Mouse (Mus musculus) liver, embryonic 16.5 days (tissue): Measurements from ENCODE around the gene Gabarapl2. TPM values are rescaled to one million over a fixed set of nuclear protein-coding genes. Genes with fewer than 3 reads are reported as not detected.

Experiments used
- ATAC-seq: fragments of 200-750 bp; cut with Nextera tagmentation; 2 replicates; pipeline ENCODE4 v1.8.0; 2017; ENCODE audit warnings: low read depth, mild to moderate bottlenecking, moderate number of reproducible peaks, moderate library complexity
- H3K27ac ChIP-seq: fragments of 300-500 bp; sonication (generic); 2 replicates; pipeline ENCODE4 v1.5.1; 2014; ENCODE audit warnings: mild to moderate bottlenecking, low read length
- H3K27me3 ChIP-seq: fragments of 300-500 bp; sonication (generic); 2 replicates; pipeline ENCODE4 v1.6.1; 2014; ENCODE audit warnings: low read depth, low read length, mixed read lengths; ENCODE audit not compliant: control insufficient read depth, insufficient read depth
- H3K36me3 ChIP-seq: fragments of 300-500 bp; sonication (generic); 2 replicates; pipeline ENCODE4 v1.6.1; 2014; ENCODE audit warnings: mild to moderate bottlenecking; ENCODE audit not compliant: control insufficient read depth, insufficient read depth
- H3K4me1 ChIP-seq: fragments of 300-500 bp; sonication (generic); 2 replicates; pipeline ENCODE4 v1.6.1; 2014; ENCODE audit warnings: low read depth, low read length, mixed read lengths; ENCODE audit not compliant: control insufficient read depth
- H3K4me2 ChIP-seq: fragments of 300-500 bp; sonication (generic); 2 replicates; pipeline ENCODE4 v1.6.1; 2014; ENCODE audit warnings: low read depth, low read length, mixed read lengths
- H3K4me3 ChIP-seq: fragments of 300-500 bp; sonication (generic); 2 replicates; pipeline ENCODE4 v1.5.1; 2014; ENCODE audit warnings: low read depth, mild to moderate bottlenecking, low read length
- H3K9ac ChIP-seq: fragments of 300-500 bp; sonication (generic); 2 replicates; pipeline ENCODE4 v1.6.1; 2014; ENCODE audit warnings: low read depth, low read length
- H3K9me3 ChIP-seq: fragments of 300-500 bp; sonication (generic); replicated peaks from 2 replicates; pipeline ENCODE4 v1.6.1; 2016; ENCODE audit warnings: low read length; ENCODE audit not compliant: control insufficient read depth
- WGBS: fragments of 180-500 bp; shearing (Covaris S2); extraction: QIAGEN DNeasy Blood & Tissue Kit; methylation state at CpG from one replicate; pipeline ENCODE4 v1.1.7; 2014; ENCODE audit not compliant: insufficient replicate concordance; 5-methylcytosine and 5-hydroxymethylcytosine counted together
- polyA plus RNA-seq: library from polyadenylated mRNA; unstranded; fragments of >200 nt; fragmentation: Nextera tagmentation; extraction: Ambion mirVana; gene quantifications from 2 replicates; pipeline ENCODE4 v1.2.1, GENCODE M21; 2015

Gabarapl2 gene
- polyA plus RNA-seq, 1 experiment from 2014 or later: 195 TPM

GRCm38 (mm10) chr8:111943544-111943943 is 3.0 kb downstream of the Gabarapl2 start:
- no peak overlapping the region for H3K27ac ChIP-seq
- H3K4me1 ChIP-seq: peaks cover 16% of the 10 kb centered on the region
- H3K9ac ChIP-seq: no peak overlapping the region
- 84% methylated on average over 2 of the region's 2 CpGs for WGBS
- no peak overlapping the region for H3K4me3 ChIP-seq
- H3K9me3 ChIP-seq: no peaks in the 10 kb centered on the region
- no peak overlapping the region for H3K4me2 ChIP-seq
- peaks cover 28% of the 10 kb centered on the region for H3K36me3 ChIP-seq
- no peak for ATAC-seq
- no peaks in the 10 kb centered on the region for H3K27me3 ChIP-seq

GRCm38 (mm10) chr8:111947144-111947543 is 6.6 kb downstream of the Gabarapl2 start:
- ATAC-seq: no peak
- H3K27ac ChIP-seq: no peak overlapping the region
- H3K9me3 ChIP-seq: no peaks in the 10 kb centered on the region
- WGBS: 72% methylated on average over 2 of the region's 2 CpGs
- no peaks in the 10 kb centered on the region for H3K4me1 ChIP-seq
- no peak overlapping the region for H3K4me2 ChIP-seq
- H3K36me3 ChIP-seq: peaks cover 30% of the 10 kb centered on the region
- H3K9ac ChIP-seq: no peak overlapping the region
- H3K4me3 ChIP-seq: no peak overlapping the region
- no peaks in the 10 kb centered on the region for H3K27me3 ChIP-seq

GRCm38 (mm10) chr8:111947954-111948353 is 7.5 kb downstream of the Gabarapl2 start:
- peaks cover 31% of the 10 kb centered on the region for H3K36me3 ChIP-seq

GRCm38 (mm10) chr8:111950846-111951245 is 10.3 kb downstream of the Gabarapl2 start:
- Histone ChIP-seq H3K4me2 (no peak overlapping the region), H3K27ac (no peak overlapping the region), H3K9me3 (no peaks in the 10 kb centered on the region), H3K36me3 (peaks cover 32% of the 10 kb centered on the region), H3K4me3 (no peak overlapping the region), H3K4me1 (no peaks in the 10 kb centered on the region), H3K27me3 (no peaks in the 10 kb centered on the region), H3K9ac (no peak overlapping the region)
- WGBS: 79% methylated on average over 3 of the region's 3 CpGs
- ATAC-seq: no peak

More at GRCm38 (mm10) chr8:111947954-111948353, 7.5 kb downstream of the Gabarapl2 start:
- Histone ChIP-seq H3K9me3 (no peaks in the 10 kb centered on the region), H3K27ac (no peak overlapping the region), H3K4me1 (no peaks in the 10 kb centered on the region), H3K4me2 (no peak overlapping the region), H3K9ac (no peak overlapping the region), H3K27me3 (no peaks in the 10 kb centered on the region), H3K4me3 (no peak overlapping the region)
- no peak for ATAC-seq
- WGBS: 85% methylated on average over 8 of the region's 8 CpGs

- Histone ChIP-seq H3K4me1 (no peaks in the 10 kb centered on the region), H3K4me2 (no peak overlapping the region), H3K36me3 (peaks cover 33% of the 10 kb centered on the region), H3K27me3 (no peaks in the 10 kb centered on the region), H3K9me3 (no peaks in the 10 kb centered on the region), H3K9ac (no peak overlapping the region), H3K27ac (no peak overlapping the region), H3K4me3 (no peak overlapping the region)
- 89% methylated on average over 7 of the region's 7 CpGs for WGBS
- ATAC-seq: no peak
These were observed 10.8 kb downstream of the Gabarapl2 start for GRCm38 (mm10) chr8:111951317-111951716.

GRCm38 (mm10) chr8:111951936-111952335 is 11.4 kb downstream of the Gabarapl2 start:
- WGBS: 88% methylated on average over 5 of the region's 5 CpGs
- H3K4me2 ChIP-seq: no peak overlapping the region
- no peak overlapping the region for H3K9ac ChIP-seq
- H3K27ac ChIP-seq: no peak overlapping the region
- no peak overlapping the region for H3K4me3 ChIP-seq
- no peak for ATAC-seq
- H3K4me1 ChIP-seq: no peaks in the 10 kb centered on the region
- H3K9me3 ChIP-seq: no peaks in the 10 kb centered on the region
- H3K27me3 ChIP-seq: no peaks in the 10 kb centered on the region
- H3K36me3 ChIP-seq: peaks cover 38% of the 10 kb centered on the region

- H3K9ac ChIP-seq: no peak overlapping the region
- no peak overlapping the region for H3K4me3 ChIP-seq
- peaks cover 30% of the 10 kb centered on the region for H3K36me3 ChIP-seq
- H3K4me2 ChIP-seq: no peak overlapping the region
- ATAC-seq: no peak
- H3K27ac ChIP-seq: no peak overlapping the region
- no peaks in the 10 kb centered on the region for H3K4me1 ChIP-seq
- H3K9me3 ChIP-seq: no peaks in the 10 kb centered on the region
- H3K27me3 ChIP-seq: no peaks in the 10 kb centered on the region
- WGBS: 64% methylated on average over 4 of the region's 4 CpGs
These were observed 14.5 kb downstream of the Gabarapl2 start for GRCm38 (mm10) chr8:111954844-111955594.

- Histone ChIP-seq H3K4me3 (no peak overlapping the region), H3K9ac (no peak overlapping the region), H3K4me1 (no peaks in the 10 kb centered on the region), H3K9me3 (no peaks in the 10 kb centered on the region), H3K27ac (no peak overlapping the region), H3K27me3 (no peaks in the 10 kb centered on the region), H3K4me2 (no peak overlapping the region), H3K36me3 (peaks cover 30% of the 10 kb centered on the region)
- 74% methylated on average over 5 of the region's 5 CpGs for WGBS
- no peak for ATAC-seq
These were observed 15.4 kb downstream of the Gabarapl2 start for GRCm38 (mm10) chr8:111955879-111956278.

GRCm38 (mm10) chr8:111957231-111957630 is 16.7 kb downstream of the Gabarapl2 start:
- no peak overlapping the region for H3K9ac ChIP-seq
- no peak overlapping the region for H3K27ac ChIP-seq
- no peaks in the 10 kb centered on the region for H3K4me1 ChIP-seq
- no peak overlapping the region for H3K4me3 ChIP-seq
- peaks cover 26% of the 10 kb centered on the region for H3K36me3 ChIP-seq
- no peak overlapping the region for H3K4me2 ChIP-seq
- H3K9me3 ChIP-seq: no peaks in the 10 kb centered on the region
- WGBS: 73% methylated on average over 2 of the region's 2 CpGs
- ATAC-seq: no peak
- H3K27me3 ChIP-seq: no peaks in the 10 kb centered on the region
